Mouse (Mus musculus): ENCODE data around the gene Tmem213.

DNA sequence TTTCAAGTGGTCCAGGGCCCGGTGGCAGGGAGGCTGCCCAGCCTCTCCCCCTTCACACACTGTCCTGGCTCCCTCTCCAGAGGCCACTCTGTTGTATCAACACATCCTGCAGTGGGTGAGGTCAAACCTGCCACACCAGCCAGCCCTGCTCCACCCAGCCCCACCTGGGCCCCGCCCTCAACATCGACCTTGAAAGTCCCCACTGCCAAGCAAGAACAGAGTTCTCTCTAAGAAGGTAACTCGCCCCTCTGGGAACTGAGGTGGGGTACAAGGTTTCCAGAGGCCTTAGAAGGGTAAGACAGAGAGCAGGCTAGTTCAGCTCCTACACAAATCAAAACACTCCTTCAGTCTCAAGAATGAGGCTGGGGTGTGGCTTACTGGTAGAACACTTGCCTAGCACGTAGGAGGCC is 12.1 kb upstream of the Tmem213 start:
- TF ChIP-seq CTCF (IDR thresholded peaks at IDR 0.05; ENCODE audit: low read depth) (no peak), EP300 (IDR thresholded peaks at IDR 0.05; ENCODE audit: low read depth) (no peak)
